In the genomic region with DNA sequence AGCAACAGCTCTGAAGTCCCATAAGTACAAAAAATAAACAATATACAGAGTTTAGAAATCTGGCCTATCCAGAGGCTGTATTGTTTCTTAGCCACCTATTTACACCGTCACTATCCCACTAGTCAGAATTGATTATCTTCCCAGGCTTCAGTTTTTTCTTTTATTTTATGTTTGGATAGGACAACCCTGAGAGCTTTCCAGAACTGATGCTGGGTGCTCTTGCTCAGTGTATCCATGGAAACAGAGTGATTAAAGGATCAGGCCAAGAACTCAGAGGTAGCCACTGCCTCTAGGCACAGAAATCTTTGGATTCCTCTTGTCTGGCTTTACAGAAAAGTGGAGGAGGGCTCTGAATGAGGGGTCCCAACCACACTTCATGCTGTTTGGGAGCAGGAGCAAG, we compare ENCODE assay signal across 16 mouse cellular contexts. TPM values are rescaled to one million over a fixed set of nuclear protein-coding genes. Genes with fewer than 3 reads are reported as not detected.
"Had no signal": no experiment of that assay in that cellular context is flagged by ENCODE, and none has a peak within 500 bp of the region (broad histone marks: within the 10 kb centered on the region; RNA-seq: fewer than 3 reads in every experiment).

No protein-coding gene starts in this region.

- H3K9ac ChIP-seq: limb, embryonic 13.5 days; liver, embryonic 14.5 days; neural tube, embryonic 15.5 days had no signal

- H3K36me3 ChIP-seq: limb, embryonic 13.5 days; neural tube, embryonic 15.5 days had no signal

- H3K27ac ChIP-seq: layer of hippocampus, adult 2 months; limb, embryonic 13.5 days; liver, embryonic 14.5 days; macrophage; neural tube, embryonic 15.5 days; stomach, postnatal 0 days had no signal

- H3K9me3 ChIP-seq: limb, embryonic 13.5 days; neural tube, embryonic 15.5 days had no signal

- H3K4me2 ChIP-seq: limb, embryonic 13.5 days; neural tube, embryonic 15.5 days had no signal

- H3K4me1 ChIP-seq: limb, embryonic 13.5 days; megakaryocyte, embryonic 14.5 days; neural tube, embryonic 15.5 days had no signal

- DNase-seq: kidney, postnatal 10 days; kidney, postnatal 4 days; left cerebral cortex, postnatal 4 days; lung, adult 2 months; lung, postnatal 10 days; right cerebral cortex, adult 18-20 months; right cerebral cortex, postnatal 25 days; thymus, postnatal 4 days had no signal

- H3K4me3 ChIP-seq: layer of hippocampus, adult 2 months; limb, embryonic 13.5 days; megakaryocyte, embryonic 14.5 days; myocyte; neural tube, embryonic 15.5 days had no signal

- H3K27me3 ChIP-seq: limb, embryonic 13.5 days; megakaryocyte, embryonic 14.5 days; neural tube, embryonic 15.5 days had no signal

RNA-seq across cellular contexts. Expression of gene Lmcd1, which starts 55.3 kb away (rescaled TPM):
- polyA plus RNA-seq: macrophage had no signal
